Mouse (Mus musculus): ENCODE measurements around the gene Pcnp. TPM values are rescaled to one million over a fixed set of nuclear protein-coding genes. Genes with fewer than 3 reads are reported as not detected.
"Not testable (repeated sequence)": the region's sequence is repeated elsewhere in the genome, so short reads cannot be mapped to it uniquely, and the experiment has no call there.

Gene Pcnp
- total RNA-seq, 2 experiments from 2014 or later: 55.9 to 62.6 TPM

DNA sequence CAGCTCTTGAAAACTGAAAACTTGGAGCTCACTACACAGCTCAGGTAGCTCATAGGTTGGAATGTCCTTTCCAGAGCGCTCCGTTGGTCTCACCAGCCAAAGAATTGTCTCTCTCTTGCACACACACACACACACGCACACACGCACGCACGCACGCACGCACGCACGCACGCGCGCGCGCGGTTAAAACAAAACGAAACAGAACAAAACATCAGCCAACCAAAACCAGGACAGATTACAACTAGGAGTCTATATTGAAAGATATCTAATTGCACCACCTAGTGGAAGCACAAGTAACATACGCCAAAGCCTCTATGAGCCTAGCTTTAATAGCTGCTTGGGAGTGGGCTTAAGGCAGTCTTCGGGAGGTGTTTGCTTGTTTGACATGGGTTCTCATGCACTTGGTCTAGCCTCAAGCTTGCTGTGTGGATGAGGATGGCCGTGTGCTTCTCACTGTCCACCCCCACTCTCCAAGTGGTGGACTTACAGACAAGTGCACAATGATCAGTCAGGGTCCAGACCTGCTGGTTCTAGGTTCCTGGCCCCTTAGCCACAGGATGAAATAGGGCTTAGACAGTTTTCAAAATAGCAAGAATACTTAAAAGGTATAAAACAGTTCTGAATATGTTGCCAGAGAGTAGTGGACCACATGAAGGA lies 34.9 kb upstream of the Pcnp start:
- Histone ChIP-seq H3K4me3 (peak overlapping the region; percentile 68), H3K27ac (peak overlapping the region; percentile 76)
- intact Hi-C loops (cut with DNase I): loop anchor here (1.0 to 2.0 kb wide), 2 partner anchors 100 to 113 kb away; no protein-coding TSS in a partner anchor
- peak; percentile 55 for DNase-seq
- TF ChIP-seq CTCF (IDR thresholded peaks at IDR 0.05): peak; percentile 69

DNA sequence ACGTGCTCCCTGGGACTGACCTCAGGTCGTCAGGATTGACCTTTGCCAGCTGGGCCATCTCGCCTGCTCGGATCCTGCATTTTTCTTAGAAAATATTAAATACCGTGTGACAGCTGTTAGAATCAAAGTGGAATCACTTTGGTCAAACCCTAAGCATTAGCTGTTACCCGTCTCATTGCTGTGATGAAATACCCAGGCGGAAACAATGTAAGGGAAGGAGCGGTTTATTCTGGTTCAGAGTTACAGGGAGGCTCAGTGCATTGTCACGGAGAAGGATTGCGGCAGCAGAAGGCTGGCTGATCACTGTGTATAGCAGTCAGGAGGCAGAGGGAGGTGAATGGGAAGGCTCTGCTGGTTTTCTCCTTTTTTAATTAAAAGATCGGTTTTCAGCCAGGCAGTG lies 33.4 kb upstream of the Pcnp start:
- no peak for TF ChIP-seq CTCF (IDR thresholded peaks at IDR 0.05)
- intact Hi-C loops (cut with DNase I): no loop called here
- H3K4me3 ChIP-seq: no peak overlapping the region
- no peak overlapping the region for H3K27ac ChIP-seq
- no peak for DNase-seq

DNA sequence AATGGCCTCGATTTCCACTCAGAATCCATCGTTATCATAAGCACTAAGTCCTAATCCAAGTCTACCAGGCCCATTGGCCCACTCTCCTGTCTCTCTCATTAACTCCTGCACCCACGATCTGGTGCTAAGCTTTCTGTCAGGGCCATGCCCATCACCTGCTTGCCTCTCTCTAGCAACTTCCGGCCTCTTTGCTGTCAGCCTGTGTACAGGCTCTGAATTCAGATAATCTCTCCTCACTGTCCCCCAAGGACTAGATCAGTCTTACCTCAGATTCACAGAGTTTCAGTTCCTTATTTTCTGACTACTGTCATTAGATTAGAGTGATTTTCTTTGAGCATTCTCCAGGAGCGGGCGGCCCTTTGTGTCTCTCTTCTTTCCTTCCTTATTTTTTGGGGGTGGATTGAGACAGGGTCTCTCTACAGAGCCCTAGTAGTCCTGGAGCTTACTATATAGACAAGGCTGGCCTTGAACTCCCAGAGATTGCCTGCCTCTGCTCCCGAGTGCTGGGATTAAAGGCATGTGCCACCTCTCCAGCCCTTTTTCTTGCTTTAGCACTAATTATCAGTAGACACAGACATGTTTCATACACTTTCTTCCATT lies 32.6 kb upstream of the Pcnp start:
- Histone ChIP-seq H3K27ac (no peak overlapping the region), H3K4me3 (no peak overlapping the region)
- intact Hi-C loops (cut with DNase I): no loop called here
- no peak for TF ChIP-seq CTCF (IDR thresholded peaks at IDR 0.05)
- no peak for DNase-seq

DNA sequence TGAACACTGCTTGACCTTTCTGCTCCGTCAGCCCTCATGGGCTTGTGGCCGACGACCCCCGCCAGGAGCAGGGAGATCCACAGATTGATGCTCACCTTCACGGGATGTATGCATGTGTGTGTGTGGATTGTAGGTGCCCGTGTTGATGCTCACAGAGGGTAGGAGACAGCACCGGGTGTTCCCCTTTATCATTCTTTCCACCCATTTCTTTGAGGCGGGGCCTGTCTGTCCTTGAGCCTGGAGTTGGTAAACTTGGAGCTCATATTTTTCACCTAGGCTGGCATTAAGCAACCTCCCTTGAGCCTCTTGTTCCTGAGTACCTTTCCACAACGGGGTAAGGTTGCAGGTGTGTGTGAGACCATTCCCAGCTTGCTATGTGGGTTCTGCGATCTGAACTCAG lies 28.6 kb upstream of the Pcnp start:
- Histone ChIP-seq H3K27ac (no peak overlapping the region), H3K4me3 (no peak overlapping the region)
- TF ChIP-seq CTCF (IDR thresholded peaks at IDR 0.05): no peak
- no peak for DNase-seq
- intact Hi-C loops (cut with DNase I): no loop called here

DNA sequence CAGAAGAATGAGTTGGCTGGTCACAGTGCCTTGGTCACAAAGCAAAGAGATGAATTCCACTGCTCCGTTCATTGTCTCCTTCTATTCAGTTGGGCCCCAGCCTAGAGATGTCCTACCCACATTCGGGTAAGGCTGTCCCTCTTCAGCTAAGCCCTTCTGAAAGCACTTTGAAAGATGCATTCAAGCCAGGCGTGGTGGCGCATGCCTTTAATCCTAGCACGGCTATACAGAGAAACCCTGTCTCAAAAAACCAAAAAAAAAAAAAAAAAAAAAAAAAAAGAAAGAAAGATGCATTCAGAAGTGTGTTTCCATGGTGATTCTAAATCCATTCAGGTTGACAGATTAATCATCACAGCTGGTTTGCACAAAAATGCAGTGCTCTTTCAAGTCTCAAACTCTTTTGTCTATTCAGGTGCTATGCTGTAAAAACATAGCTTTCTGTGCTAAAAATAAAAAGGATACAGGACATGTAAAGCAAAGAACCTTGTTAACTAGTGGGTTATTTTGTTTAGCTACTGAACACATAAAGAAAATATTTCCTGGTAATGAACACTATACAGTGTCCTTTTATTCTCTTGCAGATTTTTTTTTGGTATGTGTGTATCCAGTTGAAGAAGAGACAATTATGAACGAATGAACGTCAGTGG lies 27.5 kb upstream of the Pcnp start:
- DNase-seq: no peak
- intact Hi-C loops (cut with DNase I): no loop called here

DNA sequence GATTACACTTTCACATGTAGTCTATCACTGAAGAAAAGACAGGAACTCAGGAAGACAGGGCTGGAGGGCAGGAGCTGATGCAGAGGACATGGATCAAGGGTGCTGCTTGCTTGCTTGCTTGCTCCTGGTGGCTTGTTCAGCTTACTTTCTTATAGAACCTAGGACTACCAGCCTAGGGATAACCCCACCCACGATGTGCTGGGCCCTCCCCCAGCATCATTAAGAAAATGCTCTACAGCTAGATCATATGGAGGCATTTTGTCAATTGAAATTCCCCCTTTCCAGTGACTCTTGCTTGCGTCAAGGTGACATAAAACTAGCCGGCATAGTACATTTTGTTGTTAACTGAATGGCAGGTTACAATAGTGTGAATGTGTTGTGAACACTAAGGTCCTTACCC lies 26.4 kb upstream of the Pcnp start:
- DNase-seq: no peak
- no peak for TF ChIP-seq CTCF (IDR thresholded peaks at IDR 0.05)

More for the DNA sequence above, 27.5 kb upstream of the Pcnp start:
- H3K4me3 ChIP-seq: no peak overlapping the region
- TF ChIP-seq CTCF (IDR thresholded peaks at IDR 0.05): no peak
- H3K27ac ChIP-seq: no peak overlapping the region

DNA sequence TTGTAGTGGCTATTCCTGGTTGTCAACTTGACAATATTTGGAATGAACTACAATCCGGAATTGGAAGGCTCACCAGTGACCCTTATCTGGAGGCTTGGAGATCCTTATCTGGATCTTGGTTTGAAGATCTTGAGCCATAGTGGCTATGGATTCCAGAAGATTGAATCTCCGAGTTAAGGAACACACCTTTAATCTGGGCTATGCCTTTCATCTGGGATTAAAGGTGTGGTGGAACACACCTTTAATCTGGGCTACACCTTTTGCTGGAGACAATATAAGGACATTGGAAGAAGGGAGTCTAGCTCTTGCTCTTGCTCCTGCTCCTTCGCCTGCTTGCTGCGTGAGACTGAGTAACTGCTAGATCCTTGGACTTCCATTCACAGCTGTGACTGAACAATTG lies 18.5 kb upstream of the Pcnp start, which contains the start of gene Senp7:
Gene Senp7 (plus strand): TSS at position 301 of the 400 bp plus-strand sequence.
- H3K27ac ChIP-seq; H3K4me3 ChIP-seq; intact Hi-C loops (cut with DNase I); DNase-seq: not testable (repeated sequence)

More for the DNA sequence above, 26.4 kb upstream of the Pcnp start:
- Histone ChIP-seq H3K27ac (no peak overlapping the region), H3K4me3 (no peak overlapping the region)
- intact Hi-C loops (cut with DNase I): no loop called here

DNA sequence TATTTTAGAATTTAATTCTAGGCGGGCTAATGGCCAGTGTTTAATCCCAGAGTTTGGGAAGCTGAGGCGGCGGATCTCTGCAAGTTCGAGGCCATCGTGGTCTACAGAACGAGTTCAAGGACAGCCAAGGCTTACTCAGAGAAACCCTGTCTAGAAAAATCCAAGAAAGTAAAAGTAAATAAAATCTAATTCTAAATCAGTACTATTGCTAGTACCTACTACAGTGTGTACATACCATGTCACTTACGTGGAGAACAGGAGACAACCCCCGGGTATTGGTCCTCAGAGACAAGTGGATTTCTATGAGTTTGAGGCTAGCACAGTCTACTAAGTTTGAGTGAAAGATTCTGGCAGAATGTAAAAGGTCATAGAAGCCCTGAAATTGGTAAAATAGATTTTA lies 8.6 kb upstream of the Pcnp start:
- intact Hi-C loops (cut with DNase I): no loop called here
- Histone ChIP-seq H3K27ac (peak overlapping the region; percentile 95), H3K4me3 (peak overlapping the region; percentile 89)
- TF ChIP-seq CTCF (IDR thresholded peaks at IDR 0.05): no peak
- DNase-seq: no peak

DNA sequence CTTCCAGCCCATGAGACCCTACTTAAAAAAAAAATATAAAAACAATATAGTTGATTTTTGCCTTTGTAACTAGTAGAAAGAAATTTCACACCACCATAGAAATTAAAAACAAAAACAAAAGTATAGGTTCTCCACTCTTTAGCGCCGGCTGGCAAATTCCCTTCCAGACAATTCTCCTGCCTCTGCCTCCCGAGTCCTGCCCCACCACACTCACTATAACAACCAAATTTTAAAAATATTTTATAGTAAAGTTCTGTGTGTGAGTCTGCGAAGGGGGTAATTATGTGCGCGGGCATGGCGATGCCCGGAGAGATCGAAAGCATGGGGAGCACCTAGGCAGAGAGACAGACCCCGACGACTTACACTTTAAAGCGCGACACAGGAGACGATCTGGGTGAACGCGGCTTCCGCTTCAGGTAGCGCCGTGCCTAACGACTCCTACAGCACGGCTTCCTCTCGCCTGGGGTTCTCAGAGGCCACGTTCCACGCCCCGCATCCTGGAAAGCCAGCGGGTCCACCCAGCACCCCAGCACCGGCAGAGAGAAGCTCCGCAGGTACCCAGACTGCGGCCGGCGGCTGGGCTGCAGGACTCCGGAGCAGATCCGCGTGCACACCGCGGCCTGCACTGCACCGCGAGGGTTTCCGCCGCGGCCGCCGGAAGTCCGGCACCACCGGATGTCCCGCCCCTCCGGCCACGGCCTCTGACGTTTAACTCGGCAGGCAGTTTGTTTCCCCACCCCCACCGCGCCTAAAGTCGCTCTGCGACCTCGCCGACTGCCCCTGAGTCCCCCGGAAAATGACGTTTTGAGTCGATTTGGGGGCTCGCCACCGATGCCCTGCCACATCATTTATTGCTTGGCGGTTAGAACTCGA lies 7.8 kb upstream of the Pcnp start, which contains the start of gene Trmt10c:
Gene Trmt10c (minus strand): TSS at position 682 of the 873 bp plus-strand sequence.
- no peak for TF ChIP-seq CTCF (IDR thresholded peaks at IDR 0.05)
- Histone ChIP-seq H3K4me3 (peak within 1 kb of the TSS; percentile 89), H3K27ac (peak within 1 kb of the TSS; percentile 95)
- peak; percentile 97 for DNase-seq
- intact Hi-C loops (cut with DNase I): no loop called here

DNA sequence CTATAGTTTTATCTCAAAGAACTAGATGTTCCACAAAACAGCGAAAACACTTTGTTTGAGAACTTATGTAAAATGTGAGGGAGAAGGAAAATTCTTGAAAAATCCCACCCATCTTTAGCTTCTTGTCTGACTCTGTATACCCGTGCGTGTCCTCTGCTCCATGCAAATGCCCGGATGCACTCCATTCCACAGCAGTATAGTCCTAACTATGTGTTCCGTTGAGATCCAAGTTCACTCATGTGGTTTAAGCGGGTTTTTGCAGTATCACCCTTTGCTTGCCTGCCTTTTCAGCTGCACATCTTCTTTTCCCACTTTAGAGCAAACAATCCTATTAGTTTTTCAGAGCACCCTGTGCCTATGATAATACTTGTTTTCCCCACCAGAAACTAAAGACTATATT lies 7.0 kb upstream of the Pcnp start:
- H3K27ac ChIP-seq: peak overlapping the region; percentile 95
- peak overlapping the region; percentile 89 for H3K4me3 ChIP-seq
- no peak for DNase-seq
- no peak for TF ChIP-seq CTCF (IDR thresholded peaks at IDR 0.05)
- intact Hi-C loops (cut with DNase I): no loop called here

DNA sequence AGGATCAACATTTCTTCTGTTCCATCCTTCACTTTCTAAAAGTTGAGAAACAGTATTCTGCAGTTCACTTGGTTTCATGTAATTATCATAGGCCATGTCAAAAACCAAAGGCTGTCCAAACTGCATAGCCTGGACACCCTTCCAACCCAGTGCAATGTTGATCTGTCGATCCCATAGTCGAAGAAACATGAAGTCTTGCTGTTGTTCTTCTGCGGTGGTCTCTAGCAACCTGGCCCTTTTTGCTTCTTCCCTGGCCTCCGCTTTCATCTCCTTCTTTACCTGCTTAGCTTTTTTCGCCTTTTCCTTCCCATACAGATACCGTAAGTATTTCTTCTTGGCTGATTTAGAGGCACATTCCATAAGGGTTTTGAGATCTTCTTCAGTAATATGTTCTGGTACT lies 5.0 kb upstream of the Pcnp start:
- intact Hi-C loops (cut with DNase I): no loop called here
- Histone ChIP-seq H3K4me3 (no peak overlapping the region), H3K27ac (no peak overlapping the region)
- TF ChIP-seq CTCF (IDR thresholded peaks at IDR 0.05): no peak
- no peak for DNase-seq

Measured in gastrocnemius, adult 2 months (tissue).